Mouse (Mus musculus) MEL (cell line): Measurements from ENCODE around the gene Lmx1a.

Source experiments
- BHLHE40 ChIP-seq: IDR thresholded peaks from 2 replicates; pipeline ENCODE4 v1.6.1; 2012; ENCODE audit warnings: low read depth, mild to moderate bottlenecking, inconsistent platforms, low read length, improper control_type of control experiment, borderline replicate concordance
- CTCF ChIP-seq, 3 experiments: IDR thresholded peaks in 2 of 3; conservative IDR thresholded peaks in 1 of 3; 2 replicates each; pipeline ENCODE4 v1.5.1; 2011 to 2012; ENCODE audit warnings: low read length in 3 of 3, low read depth in 2 of 3, mild to moderate bottlenecking in 2 of 3, improper control_type of control experiment in 1 of 3, inconsistent platforms in 1 of 3, mixed read lengths in 1 of 3, moderate library complexity in 1 of 3; ENCODE audit not compliant: control insufficient read depth in 1 of 3, insufficient read depth in 1 of 3, poor library complexity in 1 of 3, severe bottlenecking in 1 of 3
- ETS1 ChIP-seq: IDR thresholded peaks from 2 replicates; pipeline ENCODE4 v1.6.1; 2012; ENCODE audit warnings: low read depth, mild to moderate bottlenecking, inconsistent platforms, low read length, improper control_type of control experiment, moderate library complexity
- GABPA ChIP-seq: IDR thresholded peaks from 2 replicates; pipeline ENCODE4 v1.6.1; 2012; ENCODE audit warnings: low read depth, mild to moderate bottlenecking, inconsistent platforms, low read length, improper control_type of control experiment, moderate library complexity
- GATA1 ChIP-seq: IDR thresholded peaks from 2 replicates; pipeline ENCODE4 v1.6.1; 2011; ENCODE audit warnings: low read depth, low read length, improper control_type of control experiment
- KAT2A ChIP-seq: conservative IDR thresholded peaks from 2 replicates; pipeline ENCODE4 v1.6.1; 2012; ENCODE audit warnings: low read depth, low read length, improper control_type of control experiment, inconsistent platforms
- MAFK ChIP-seq: IDR thresholded peaks from 2 replicates; pipeline ENCODE4 v1.6.1; 2011; ENCODE audit warnings: low read depth, mild to moderate bottlenecking, low read length, improper control_type of control experiment, borderline replicate concordance
- MAX ChIP-seq: IDR thresholded peaks from 2 replicates; pipeline ENCODE4 v1.6.1; 2011; ENCODE audit warnings: low read length, improper control_type of control experiment
- NELFE ChIP-seq: IDR thresholded peaks from 2 replicates; pipeline ENCODE4 v1.6.1; 2011; ENCODE audit warnings: low read depth, low read length, improper control_type of control experiment
- POLR2A ChIP-seq, 2 experiments: IDR thresholded peaks; 2 replicates each; pipeline ENCODE4 v1.6.1; 2011 to 2012; ENCODE audit warnings: low read length in 2 of 2, mild to moderate bottlenecking in 2 of 2, control low read depth in 1 of 2, improper control_type of control experiment in 1 of 2, low read depth in 1 of 2, moderate library complexity in 1 of 2; ENCODE audit not compliant: control insufficient read depth in 1 of 2, insufficient read depth in 1 of 2, poor library complexity in 1 of 2
- RAD21 ChIP-seq: IDR thresholded peaks from 2 replicates; pipeline ENCODE4 v1.6.1; 2011; ENCODE audit warnings: mild to moderate bottlenecking, low read depth, low read length, improper control_type of control experiment
- TCF12 ChIP-seq: IDR thresholded peaks from 2 replicates; pipeline ENCODE4 v1.6.1; 2014; ENCODE audit warnings: low read depth, mild to moderate bottlenecking, inconsistent platforms, low read length, improper control_type of control experiment, moderate library complexity
- ZC3H11A ChIP-seq: IDR thresholded peaks from 2 replicates; pipeline ENCODE4 v1.6.1; 2012; ENCODE audit warnings: low read depth, mild to moderate bottlenecking, inconsistent platforms, low read length, improper control_type of control experiment

- TF ChIP-seq GATA1 = no peak
- TF ChIP-seq POLR2A (IDR thresholded peaks at IDR 0.05; ENCODE audit: control insufficient read depth in 1 of 2, insufficient read depth in 1 of 2, low read depth in 1 of 2, low read length in 2 of 2, poor library complexity in 1 of 2) = no peak
- no peak for TF ChIP-seq CTCF (IDR thresholded peaks at IDR 0.05 in 2 of 3, conservative IDR thresholded peaks at IDR 0.05 in 1 of 3; ENCODE audit: control insufficient read depth in 1 of 3, insufficient read depth in 1 of 3, low read depth in 2 of 3, low read length in 3 of 3, poor library complexity in 1 of 3, severe bottlenecking in 1 of 3)
- no peak for TF ChIP-seq KAT2A
- TF ChIP-seq RAD21 = no peak
- no peak for TF ChIP-seq ZC3H11A
- no peak for TF ChIP-seq ETS1
- TF ChIP-seq GABPA = no peak
- TF ChIP-seq MAX = no peak
- no peak for TF ChIP-seq MAFK
- no peak for TF ChIP-seq BHLHE40
- TF ChIP-seq TCF12 = no peak
- no peak for TF ChIP-seq NELFE
Measured at GRCm38 (mm10) chr1:167885776-167886175, 196.7 kb downstream of the Lmx1a start.
